8 mouse cellular contexts compared by ENCODE assay signal in genomic region chr5:103693041-103693641, GRCm38 (mm10). TPM values are rescaled to one million over a fixed set of nuclear protein-coding genes. Genes with fewer than 3 reads are reported as not detected.
A peak's percentile ranks its signal among the peaks of the same experiment; 100 is the strongest.
DNase-seq lines count a peak whose midpoint lies in the region; ATAC-seq and TF ChIP-seq lines count a peak whose summit lies in the region.

No protein-coding gene starts in this region.

- H3K36me3 ChIP-seq in hindbrain, postnatal 0 days (ENCODE audit: insufficient read depth, low read length) = no peaks in the 10 kb centered on the region
- H3K36me3 ChIP-seq in liver, embryonic 13.5 days = no peaks in the 10 kb centered on the region

- no peaks in the 10 kb centered on the region for H3K9me3 ChIP-seq in hindbrain, postnatal 0 days (ENCODE audit: low read length)
- no peaks in the 10 kb centered on the region for H3K9me3 ChIP-seq in liver, embryonic 13.5 days (replicated peaks)

- TF ChIP-seq CTCF in bone marrow macrophage, adult 2 months (IDR thresholded peaks at IDR 0.05; ENCODE audit: low read depth, low read length) = no peak
- TF ChIP-seq CTCF in hindbrain, postnatal 0 days (IDR thresholded peaks at IDR 0.05; ENCODE audit: low read depth) = no peak

- ATAC-seq in hindbrain, postnatal 0 days = 0 out of 2 replicates have a peak, but pooled peaks have one; percentile 8
- ATAC-seq in liver, embryonic 13.5 days (ENCODE audit: low read depth) = no peak

- H3K27me3 ChIP-seq in hindbrain, postnatal 0 days (ENCODE audit: insufficient read depth, low read length) = peaks cover 4% of the 10 kb centered on the region; the same call in 1 of the 2 replicates
- H3K27me3 ChIP-seq in liver, embryonic 13.5 days = peaks cover 60% of the 10 kb centered on the region

- peak overlapping the region; percentile 99 for H3K4me2 ChIP-seq in hindbrain, postnatal 0 days (ENCODE audit: low read depth, low read length)
- H3K4me2 ChIP-seq in liver, embryonic 13.5 days = peak overlapping the region; percentile 92

- H3K4me1 ChIP-seq in bone marrow macrophage, adult 2 months (ENCODE audit: control insufficient read depth, insufficient read depth, low read length) = peaks cover 18% of the 10 kb centered on the region
- no peaks in the 10 kb centered on the region; the same call in 1 of the 2 replicates for H3K4me1 ChIP-seq in hindbrain, postnatal 0 days (ENCODE audit: insufficient read depth, low read length)
- H3K4me1 ChIP-seq in liver, embryonic 13.5 days (replicated peaks) = peaks cover 24% of the 10 kb centered on the region

- H3K9ac ChIP-seq in hindbrain, postnatal 0 days (replicated peaks; ENCODE audit: low read length) = no peak overlapping the region
- H3K9ac ChIP-seq in liver, embryonic 13.5 days = peak overlapping the region; percentile 72

- no peak for TF ChIP-seq POLR2A in bone marrow macrophage, adult 2 months (IDR thresholded peaks at IDR 0.05; ENCODE audit: borderline replicate concordance, low read depth, low read length)

- H3K4me3 ChIP-seq in bone marrow macrophage, adult 2 months (ENCODE audit: insufficient read depth, low read length) = peak overlapping the region; percentile 83
- H3K4me3 ChIP-seq in hindbrain, postnatal 0 days (ENCODE audit: low read length) = peak overlapping the region; percentile 51
- H3K4me3 ChIP-seq in liver, embryonic 13.5 days (replicated peaks) = peak overlapping the region; percentile 72

- H3K27ac ChIP-seq in bone marrow macrophage, adult 2 months (ENCODE audit: insufficient read depth, low read depth, low read length) = peak overlapping the region; percentile 1; the same call in 1 of the 2 replicates
- no peak overlapping the region for H3K27ac ChIP-seq in hindbrain, postnatal 0 days
- H3K27ac ChIP-seq in liver, embryonic 13.5 days = no peak overlapping the region

- peak; percentile 31 for DNase-seq in adrenal gland, adult 18-20 months (ENCODE audit: low spot score in 2 of 2)
- DNase-seq in adrenal gland, postnatal 4 days (ENCODE audit: low spot score in 2 of 2) = no peak
- DNase-seq in gastrocnemius, adult 18-20 months (ENCODE audit: low spot score) = peak; percentile 53
- peak; percentile 30 for DNase-seq in hindbrain, postnatal 0 days (ENCODE audit: low spot score)
- no peak for DNase-seq in liver, embryonic 13.5 days
- DNase-seq in naive thymus-derived CD4-positive, alpha-beta T cell, adult 2 months (ENCODE audit: low read depth) = peak; percentile 40
- DNase-seq in urinary bladder, postnatal 14 days (ENCODE audit: low spot score) = peak; percentile 32

- WGBS in hindbrain, postnatal 0 days = under 1% methylated on average over 28 of the region's 28 CpGs
- 2% methylated on average over 28 of the region's 28 CpGs for WGBS in liver, embryonic 13.5 days (ENCODE audit: insufficient replicate concordance)

RNA-seq across cellular contexts. Expression of gene Aff1, which starts 1.0 kb away (rescaled TPM):
- total RNA-seq in adrenal gland, adult 18-20 months (2021) = 10 to 100 TPM; 40.3 to 43.8 TPM
- total RNA-seq in adrenal gland, postnatal 4 days (2021) = 10 to 100 TPM; 37.5 to 43.3 TPM
- polyA plus RNA-seq in bone marrow macrophage, adult 2 months (2012; ENCODE audit: insufficient read depth, insufficient read length, missing spikeins) = 44.1 and 45.3 TPM in 2 replicates
- total RNA-seq in gastrocnemius, adult 18-20 months (2021) = 10 to 100 TPM; 40.6 to 45.9 TPM
- 4.0 and 4.1 TPM in 2 replicates for total RNA-seq in hindbrain, postnatal 0 days (2014; rRNA removed)
- polyA plus RNA-seq in hindbrain, postnatal 0 days (2015; fragmentation: Nextera tagmentation; extraction: Ambion mirVana) = 1.3 and 2.6 TPM in 2 replicates
- polyA plus RNA-seq in liver, embryonic 13.5 days (2015; fragmentation: Nextera tagmentation; extraction: Ambion mirVana) = 8.0 and 13.7 TPM in 2 replicates

RNA-seq across cellular contexts. Expression of gene 1700016H13Rik, which starts 37.3 kb away (rescaled TPM):
- not detected for total RNA-seq in adrenal gland, adult 18-20 months (2021)
- not detected for total RNA-seq in adrenal gland, postnatal 4 days (2021)
- polyA plus RNA-seq in bone marrow macrophage, adult 2 months (2012; ENCODE audit: insufficient read depth, insufficient read length, missing spikeins) = not detected in 2 replicates
- total RNA-seq in gastrocnemius, adult 18-20 months (2021) = 1 to 10 TPM in 1 of 2 experiments, under 1 TPM in 1; 0.57 to 1.3 TPM
- total RNA-seq in hindbrain, postnatal 0 days (2014; rRNA removed) = 0.37 TPM in 1 of 2 replicates, not detected in the other
- polyA plus RNA-seq in hindbrain, postnatal 0 days (2015; fragmentation: Nextera tagmentation; extraction: Ambion mirVana) = 0.13 TPM in 1 of 2 replicates, not detected in the other
- 0.09 TPM in 2 replicates for polyA plus RNA-seq in liver, embryonic 13.5 days (2015; fragmentation: Nextera tagmentation; extraction: Ambion mirVana)

Comparison
In these comparisons a context has a peak if more than half of its experiments do, and no peak if none do; other contexts are left out.
1. DNase-seq: peak in adrenal gland, adult 18-20 months (2 of 2), gastrocnemius, adult 18-20 months (single experiment), hindbrain, postnatal 0 days (single experiment), naive thymus-derived CD4-positive, alpha-beta T cell, adult 2 months (single experiment) and urinary bladder, postnatal 14 days (single experiment); none in adrenal gland, postnatal 4 days (0 of 2) and liver, embryonic 13.5 days (single experiment).
2. Peak in every context shown above with its lines, with median percentiles within 50 percentile points of each other: H3K4me3 ChIP-seq.